Mouse (Mus musculus) kidney, postnatal 25 days (tissue): ENCODE results near the gene Rilpl1.
"Not testable (repeated sequence)": the region's sequence is repeated elsewhere in the genome, so short reads cannot be mapped to it uniquely, and the experiment has no call there.

Experiments used
- DNase-seq, 2 experiments: peaks; one replicate each; pipeline ENCODE4 v3.0.0; 2021; ENCODE audit warnings: mixed read lengths in 2 of 2

The Rilpl1 gene

GRCm38 (mm10) chr5:124491732-124492131 is 39.5 kb downstream of the Rilpl1 start:
- no peak for DNase-seq

GRCm38 (mm10) chr5:124488885-124489284 is 42.3 kb downstream of the Rilpl1 start:
- DNase-seq, result no peak

- DNase-seq, result peak in 1 of 2 experiments; percentile 26
Observed at GRCm38 (mm10) chr5:124485654-124486053, 45.5 kb downstream of the Rilpl1 start.

- peak in 1 of 2 experiments; percentile 33 for DNase-seq
Observed at GRCm38 (mm10) chr5:124483655-124484396, 47.4 kb downstream of the Rilpl1 start.

- DNase-seq, result peak; percentile 92 to 95
Observed at GRCm38 (mm10) chr5:124482966-124483654, 48.1 kb downstream of the Rilpl1 start, which contains the start of gene Snrnp35. Gene Snrnp35, plus strand, starts transcription at chr5:124483134.

GRCm38 (mm10) chr5:124482436-124482965 is 48.7 kb downstream of the Rilpl1 start:
- peak; percentile 12 to 35 for DNase-seq

- DNase-seq, result no peak
Observed at GRCm38 (mm10) chr5:124481714-124482113, 49.5 kb downstream of the Rilpl1 start.

GRCm38 (mm10) chr5:124480119-124480518 is 51.1 kb downstream of the Rilpl1 start:
- peak in 1 of 2 experiments; percentile 26 for DNase-seq

- no peak for DNase-seq
Observed at GRCm38 (mm10) chr5:124478873-124479204, 52.4 kb downstream of the Rilpl1 start.

GRCm38 (mm10) chr5:124470591-124471171 is 60.5 kb downstream of the Rilpl1 start:
- peak in 1 of 2 experiments; percentile 16 for DNase-seq

- no peak for DNase-seq
Observed at GRCm38 (mm10) chr5:124469486-124469885, 61.7 kb downstream of the Rilpl1 start.

- DNase-seq, result no peak
Observed at GRCm38 (mm10) chr5:124468365-124468764, 62.8 kb downstream of the Rilpl1 start.

GRCm38 (mm10) chr5:124467766-124468165 is 63.4 kb downstream of the Rilpl1 start:
- DNase-seq, result no peak

GRCm38 (mm10) chr5:124464905-124465304 is 66.3 kb downstream of the Rilpl1 start:
- no peak for DNase-seq

GRCm38 (mm10) chr5:124463462-124463861 is 67.7 kb downstream of the Rilpl1 start:
- DNase-seq, result no peak

- no peak for DNase-seq
Observed at GRCm38 (mm10) chr5:124462297-124463025, 68.7 kb downstream of the Rilpl1 start.

- DNase-seq, result not testable (repeated sequence)
Observed at GRCm38 (mm10) chr5:124460922-124461321, 70.3 kb downstream of the Rilpl1 start.

- DNase-seq, result no peak
Observed at GRCm38 (mm10) chr5:124456762-124457161, 74.4 kb downstream of the Rilpl1 start.

GRCm38 (mm10) chr5:124454082-124454419 is 77.1 kb downstream of the Rilpl1 start:
- DNase-seq, result no peak

- DNase-seq, result peak; percentile 69 to 88
Observed at GRCm38 (mm10) chr5:124453339-124454081, 77.7 kb downstream of the Rilpl1 start.

GRCm38 (mm10) chr5:124452494-124453228 is 78.5 kb downstream of the Rilpl1 start:
- DNase-seq, result peak; percentile 62 to 87
